Mouse (Mus musculus) heart, postnatal 25 days (tissue): ENCODE measurements around the gene Atp1b3. TPM values are rescaled to one million over a fixed set of nuclear protein-coding genes. Genes with fewer than 3 reads are reported as not detected.

Source experiments
- DNase-seq: peaks from one replicate; pipeline ENCODE4 v3.0.0; 2022; ENCODE audit warnings: low spot score
- intact Hi-C: fragments of 180-260 bp; cut with DNase I; formaldehyde crosslinking; loops from one replicate; pipeline ENCODE4 v1.15.1; 2025
- total RNA-seq, 2 experiments: library from RNA; stranded (reverse); gene quantifications; 2 replicates each; pipeline ENCODE4 v1.2.3; 2021

Gene Atp1b3
- total RNA-seq, 2 experiments from 2014 or later: 58.9 to 64.6 TPM

- no peak for DNase-seq
- intact Hi-C loops: no loop called here
Measured at GRCm38 (mm10) chr9:96292144-96292543, 72.1 kb downstream of the Atp1b3 start.

- no peak for DNase-seq
- intact Hi-C loops: loop anchor here (1.0 kb wide), 1 partner anchor 207 kb away; no protein-coding TSS in a partner anchor
Measured at GRCm38 (mm10) chr9:96284916-96285315, 79.3 kb downstream of the Atp1b3 start.

Other genes with a start within 250 kb of the Atp1b3 start
- gene Gk5, start 245.1 kb downstream of the Atp1b3 start, total RNA-seq: 1 to 10 TPM; 3.4 to 4.1 TPM
- 10 to 100 TPM; 94.8 to 98.9 TPM for gene Tfdp2, start 168.2 kb downstream of the Atp1b3 start, total RNA-seq
- 10 to 100 TPM; 71.2 to 85.8 TPM for gene Rnf7, start 114.2 kb upstream of the Atp1b3 start, total RNA-seq
- not detected for gene Gm28729, start 160.8 kb upstream of the Atp1b3 start, total RNA-seq